Mouse (Mus musculus) hindbrain, embryonic 13.5 days (tissue): ENCODE results near the gene Mob3b. TPM values are rescaled to one million over a fixed set of nuclear protein-coding genes. Genes with fewer than 3 reads are reported as not detected.

Source experiments
- ATAC-seq: fragments of 200-750 bp; cut with Nextera tagmentation; 2 replicates; pipeline ENCODE4 v1.8.0; 2017; ENCODE audit warnings: moderate TSS enrichment; ENCODE audit not compliant: low FRiP score
- H3K27ac ChIP-seq: fragments of 300-500 bp; sonication (generic); 2 replicates; pipeline ENCODE4 v1.5.1; 2015; ENCODE audit warnings: inconsistent platforms, mild to moderate bottlenecking, moderate library complexity
- H3K27me3 ChIP-seq: fragments of 300-500 bp; sonication (generic); 2 replicates; pipeline ENCODE4 v1.6.1; 2015; ENCODE audit warnings: mild to moderate bottlenecking, inconsistent platforms
- H3K36me3 ChIP-seq: fragments of 300-500 bp; sonication (generic); 2 replicates; pipeline ENCODE4 v1.6.1; 2015; ENCODE audit warnings: mild to moderate bottlenecking, inconsistent platforms
- H3K4me1 ChIP-seq: fragments of 300-500 bp; sonication (generic); replicated peaks from 2 replicates; pipeline ENCODE4 v1.6.1; 2015; ENCODE audit warnings: inconsistent platforms
- H3K4me2 ChIP-seq: fragments of 300-500 bp; sonication (generic); 2 replicates; pipeline ENCODE4 v1.6.1; 2015; ENCODE audit warnings: inconsistent platforms, mild to moderate bottlenecking, moderate library complexity
- H3K4me3 ChIP-seq: fragments of 300-500 bp; sonication (generic); 2 replicates; pipeline ENCODE4 v1.5.1; 2015; ENCODE audit warnings: mild to moderate bottlenecking, inconsistent platforms
- H3K9ac ChIP-seq: fragments of 300-500 bp; sonication (generic); 2 replicates; pipeline ENCODE4 v1.6.1; 2015; ENCODE audit warnings: mild to moderate bottlenecking, inconsistent platforms
- H3K9me3 ChIP-seq: fragments of 300-500 bp; sonication (generic); 2 replicates; pipeline ENCODE4 v1.6.1; 2016; ENCODE audit warnings: inconsistent platforms
- WGBS: fragments of 180-500 bp; shearing (Covaris S2); methylation state at CpG from one replicate; pipeline ENCODE4 v1.1.7; 2015; 5-methylcytosine and 5-hydroxymethylcytosine counted together
- polyA plus RNA-seq: library from polyadenylated mRNA; unstranded; fragments of >200 nt; fragmentation: Nextera tagmentation; extraction: Ambion mirVana; gene quantifications from 2 replicates; pipeline ENCODE4 v1.2.1, GENCODE M21; 2015

The Mob3b gene
- polyA plus RNA-seq, 1 experiment from 2014 or later, result 5.0 TPM

DNA sequence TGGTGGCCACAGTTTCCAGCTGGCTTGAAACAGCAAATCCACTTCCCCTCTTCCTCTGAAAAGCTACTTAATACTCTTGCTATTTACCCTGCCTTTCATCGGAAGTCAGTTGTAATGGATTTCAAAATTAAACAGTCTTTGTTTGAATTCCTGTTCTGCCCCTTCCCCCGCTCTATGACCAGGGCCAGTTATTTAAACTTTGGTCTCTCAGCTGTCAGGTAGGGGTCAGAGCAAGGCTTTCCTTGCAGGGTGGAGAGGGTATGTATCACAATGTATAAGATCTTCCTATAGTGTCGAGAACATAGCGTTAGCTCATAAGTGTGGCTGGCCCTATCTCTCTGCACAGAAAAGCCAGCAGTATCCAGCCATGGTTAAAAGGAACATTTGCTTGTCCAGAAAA is 170.6 kb downstream of the Mob3b start:
- WGBS, result 73% methylated on average over 4 of the region's 4 CpGs
- no peak overlapping the region for H3K4me3 ChIP-seq
- no peak overlapping the region for H3K27ac ChIP-seq
- H3K4me2 ChIP-seq, result no peak overlapping the region
- no peak for ATAC-seq
- peaks cover 11% of the 10 kb centered on the region for H3K4me1 ChIP-seq
- no peak overlapping the region for H3K9ac ChIP-seq
- no peaks in the 10 kb centered on the region for H3K36me3 ChIP-seq
- no peaks in the 10 kb centered on the region for H3K27me3 ChIP-seq
- no peaks in the 10 kb centered on the region for H3K9me3 ChIP-seq

DNA sequence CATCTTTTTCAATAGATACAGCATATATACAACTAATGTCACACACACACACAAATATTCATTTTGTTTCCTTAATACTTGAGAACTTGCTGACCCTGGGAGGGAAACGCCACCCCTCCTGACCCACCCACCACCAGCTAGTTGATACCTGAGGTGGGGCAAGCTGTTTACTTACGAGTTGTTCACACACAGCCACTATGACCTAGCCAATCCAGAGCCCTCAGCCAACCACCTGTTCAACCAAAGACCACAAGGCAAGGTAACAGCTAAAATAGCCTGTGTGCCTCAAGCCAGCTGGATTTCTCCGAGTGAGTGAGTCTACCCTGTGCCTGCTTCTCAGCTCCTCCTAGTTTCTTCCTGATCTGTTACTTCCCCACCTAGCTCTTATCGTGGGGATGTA is 172.9 kb downstream of the Mob3b start:
- Histone ChIP-seq H3K36me3 (no peaks in the 10 kb centered on the region), H3K27me3 (no peaks in the 10 kb centered on the region), H3K9me3 (no peaks in the 10 kb centered on the region), H3K4me3 (no peak overlapping the region), H3K9ac (no peak overlapping the region), H3K27ac (no peak overlapping the region), H3K4me2 (no peak overlapping the region), H3K4me1 (peaks cover 18% of the 10 kb centered on the region)
- WGBS, result 96% methylated on average over 4 of the region's 4 CpGs
- no peak for ATAC-seq

DNA sequence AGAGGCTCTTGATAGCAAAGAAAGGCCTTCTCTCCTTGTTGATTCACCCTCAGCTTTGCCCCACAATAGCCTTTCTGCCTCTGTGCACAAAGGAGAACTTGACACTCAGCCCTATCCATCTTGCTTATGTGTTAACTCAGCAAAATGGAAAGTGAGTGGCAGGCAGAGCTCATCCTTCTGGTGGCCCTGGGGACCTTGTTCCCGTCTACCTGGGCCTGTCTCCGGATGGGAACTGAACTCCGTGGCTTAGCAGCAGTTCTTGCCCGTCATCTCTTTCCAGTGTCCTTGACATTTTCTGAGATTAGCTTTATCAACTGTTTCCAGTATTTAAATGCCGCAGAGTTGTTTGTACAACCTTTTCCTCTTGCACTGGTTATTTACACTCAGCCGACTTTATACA is 173.8 kb downstream of the Mob3b start:
- no peak overlapping the region for H3K4me2 ChIP-seq
- 86% methylated on average over 6 of the region's 6 CpGs for WGBS
- ATAC-seq, result no peak
- no peaks in the 10 kb centered on the region for H3K36me3 ChIP-seq
- H3K27me3 ChIP-seq, result no peaks in the 10 kb centered on the region
- no peak overlapping the region for H3K27ac ChIP-seq
- no peaks in the 10 kb centered on the region for H3K9me3 ChIP-seq
- peaks cover 18% of the 10 kb centered on the region for H3K4me1 ChIP-seq
- H3K9ac ChIP-seq, result no peak overlapping the region
- H3K4me3 ChIP-seq, result no peak overlapping the region

DNA sequence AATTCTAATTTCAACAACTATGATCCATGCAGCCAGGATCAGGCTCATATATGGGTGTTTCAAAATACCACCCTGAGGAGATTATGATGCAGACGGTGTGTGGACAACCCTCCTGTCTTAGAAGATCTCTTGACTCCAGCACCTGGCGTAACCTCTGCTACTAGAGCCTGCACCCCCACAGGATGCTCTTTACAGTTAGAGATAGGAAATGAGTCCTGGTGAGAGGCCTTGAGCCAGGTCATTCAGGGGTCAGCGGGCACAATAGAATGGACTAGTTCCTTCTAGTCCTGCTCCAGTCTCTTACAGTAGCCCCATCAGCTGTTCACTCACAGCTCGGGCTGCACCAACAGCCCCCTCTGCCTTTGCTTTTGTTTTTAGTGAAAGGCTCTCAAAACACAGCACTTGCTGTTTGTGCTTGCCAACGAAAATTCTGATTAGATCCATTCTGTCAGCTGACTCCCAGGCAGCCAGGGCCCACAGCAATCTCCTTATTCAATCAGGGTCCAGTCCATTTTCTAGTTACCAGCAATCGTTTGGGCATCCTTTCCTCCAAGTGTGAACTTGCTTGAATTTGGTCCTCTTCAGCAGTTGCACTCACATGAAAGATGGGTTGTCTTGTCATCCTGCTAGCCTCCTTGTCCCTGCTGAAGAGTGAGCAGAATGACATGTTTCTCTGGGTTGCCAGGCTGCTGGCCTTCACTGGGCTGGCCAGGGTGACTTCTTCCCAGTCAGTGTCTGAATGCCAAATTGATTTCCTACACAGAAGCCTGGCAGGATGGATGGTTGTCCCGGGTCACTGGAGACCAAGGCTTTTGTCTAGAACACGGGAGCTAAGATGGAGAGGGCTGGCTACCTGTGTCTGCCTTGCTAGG is 175.7 kb downstream of the Mob3b start:
- ATAC-seq, result peak; percentile 44; the same call in 1 of the 2 replicates
- no peak overlapping the region for H3K4me2 ChIP-seq
- no peaks in the 10 kb centered on the region for H3K36me3 ChIP-seq
- 52% methylated on average over 8 of the region's 8 CpGs for WGBS
- H3K27ac ChIP-seq, result no peak overlapping the region
- peaks cover 18% of the 10 kb centered on the region for H3K4me1 ChIP-seq
- no peak overlapping the region for H3K9ac ChIP-seq
- H3K27me3 ChIP-seq, result no peaks in the 10 kb centered on the region
- no peak overlapping the region for H3K4me3 ChIP-seq
- no peaks in the 10 kb centered on the region for H3K9me3 ChIP-seq

DNA sequence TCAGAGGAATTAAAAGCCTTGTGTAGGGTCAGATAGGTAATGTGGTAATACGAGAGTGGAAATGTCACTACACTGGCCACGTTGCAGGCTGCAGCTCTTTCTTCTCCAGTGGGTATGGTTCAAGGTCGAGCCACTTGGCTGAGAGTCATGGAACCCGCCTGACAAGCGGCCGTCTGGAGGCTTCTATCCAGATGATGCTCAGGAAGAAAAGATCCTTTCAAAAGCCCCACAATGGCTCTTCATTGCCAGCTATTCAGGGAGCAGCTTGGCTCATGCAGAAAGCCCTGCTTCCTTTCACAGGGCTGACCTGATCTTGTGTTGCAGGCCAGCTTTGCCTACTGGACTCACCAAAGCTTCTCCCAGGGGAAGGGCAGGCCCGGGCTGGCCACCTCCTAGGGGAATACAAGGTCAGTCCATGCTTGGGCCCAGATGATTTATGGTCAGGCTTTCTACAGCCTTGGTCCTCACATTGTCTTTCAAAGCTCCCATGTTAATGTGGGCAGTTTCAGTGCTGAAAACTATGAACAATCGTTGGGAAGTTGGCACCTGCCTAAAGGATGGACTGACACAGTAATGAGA is 176.7 kb downstream of the Mob3b start:
- Histone ChIP-seq H3K4me1 (peaks cover 18% of the 10 kb centered on the region), H3K9ac (no peak overlapping the region), H3K4me2 (no peak overlapping the region), H3K36me3 (no peaks in the 10 kb centered on the region), H3K27ac (no peak overlapping the region), H3K9me3 (no peaks in the 10 kb centered on the region), H3K27me3 (no peaks in the 10 kb centered on the region), H3K4me3 (no peak overlapping the region)
- ATAC-seq, result 0 out of 2 replicates have a peak, but pooled peaks have one; percentile 58
- WGBS, result 41% methylated on average over 8 of the region's 8 CpGs

DNA sequence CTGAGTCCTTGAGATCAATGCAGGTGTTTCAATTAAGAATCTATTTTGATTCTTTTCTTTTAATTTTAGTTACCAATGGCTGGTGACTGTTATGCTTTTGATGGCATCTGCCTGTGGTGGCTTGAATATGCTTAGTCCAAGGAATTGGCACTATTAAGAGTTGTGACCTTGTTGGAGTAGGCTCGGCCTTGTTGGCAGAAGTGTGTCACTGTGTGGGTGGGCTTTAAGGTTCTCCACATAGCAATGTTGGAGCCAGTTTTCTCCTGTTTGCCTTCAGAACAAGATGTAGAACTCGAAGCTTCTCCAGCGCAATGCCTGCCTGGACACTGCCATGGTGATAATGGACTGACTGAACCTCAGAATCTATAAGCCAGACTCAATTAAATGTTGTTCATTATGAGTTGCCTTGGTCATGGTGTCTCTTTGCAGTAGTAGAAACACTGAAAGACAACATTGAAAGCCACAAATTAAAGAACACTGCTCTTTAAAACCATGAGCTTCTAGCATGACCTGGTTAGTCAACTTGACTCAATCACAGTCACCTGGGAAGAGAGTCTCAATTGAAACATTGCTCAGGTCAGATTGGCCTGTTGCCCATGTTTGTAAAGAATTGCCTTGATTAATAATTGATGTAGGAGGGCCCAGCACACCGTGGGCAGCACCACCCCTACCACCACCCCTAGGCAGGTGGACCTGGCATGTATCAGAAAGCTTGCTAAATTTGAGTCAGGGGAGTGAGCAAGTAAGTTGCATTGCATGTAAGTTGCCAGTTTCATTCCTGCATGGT is 180.2 kb downstream of the Mob3b start:
- Histone ChIP-seq H3K4me3 (no peak overlapping the region), H3K9ac (no peak overlapping the region), H3K27ac (no peak overlapping the region), H3K27me3 (no peaks in the 10 kb centered on the region), H3K9me3 (no peaks in the 10 kb centered on the region), H3K4me2 (no peak overlapping the region), H3K4me1 (peaks cover 18% of the 10 kb centered on the region), H3K36me3 (no peaks in the 10 kb centered on the region)
- 92% methylated on average over 4 of the region's 4 CpGs for WGBS
- ATAC-seq, result no peak

DNA sequence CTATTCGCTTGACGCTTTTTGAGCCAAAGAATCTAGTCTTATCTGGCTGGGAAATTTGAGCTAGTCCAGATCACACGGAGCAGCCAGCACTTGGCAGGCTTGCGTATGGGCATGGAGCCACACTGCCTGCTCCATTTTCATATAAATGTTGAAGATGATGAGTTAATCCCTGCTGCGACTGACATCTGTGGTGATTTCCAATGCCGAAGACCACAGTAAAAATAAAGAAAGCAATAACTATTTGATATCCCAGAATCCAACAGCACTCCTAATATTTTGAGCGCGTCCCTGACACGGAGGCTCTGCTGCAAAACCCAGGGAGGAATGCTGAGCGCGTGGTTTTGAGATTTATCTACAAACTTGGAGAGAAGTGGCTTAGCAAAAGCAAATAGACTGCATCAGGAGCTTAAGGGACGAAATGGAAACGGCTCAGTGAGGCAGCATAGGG is 180.9 kb downstream of the Mob3b start:
- Histone ChIP-seq H3K4me3 (no peak overlapping the region), H3K4me2 (no peak overlapping the region), H3K36me3 (no peaks in the 10 kb centered on the region), H3K27me3 (no peaks in the 10 kb centered on the region), H3K9ac (no peak overlapping the region), H3K9me3 (no peaks in the 10 kb centered on the region), H3K27ac (no peak overlapping the region), H3K4me1 (peaks cover 11% of the 10 kb centered on the region)
- no peak for ATAC-seq
- 90% methylated on average over 13 of the region's 13 CpGs for WGBS

DNA sequence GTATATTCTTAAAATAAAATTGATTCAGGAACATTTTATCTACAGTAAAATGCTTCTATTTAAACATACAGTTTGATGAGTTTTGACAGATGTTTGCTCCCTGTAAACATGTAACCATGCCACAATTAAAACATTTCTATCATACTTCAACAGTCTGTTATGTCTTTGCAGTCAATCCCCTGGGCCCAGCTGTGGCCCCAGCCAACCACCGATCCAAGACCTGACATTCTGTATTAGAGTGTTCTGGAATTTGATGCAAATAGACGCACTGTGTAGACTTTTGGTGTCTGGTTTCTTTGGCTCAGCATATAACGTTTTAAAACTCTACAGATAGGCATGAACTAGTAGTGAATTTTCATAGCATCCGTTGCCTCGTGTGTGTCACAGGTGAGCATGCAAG is 182.5 kb downstream of the Mob3b start:
- WGBS, result 88% methylated on average over 5 of the region's 5 CpGs
- Histone ChIP-seq H3K4me1 (no peaks in the 10 kb centered on the region), H3K9me3 (no peaks in the 10 kb centered on the region), H3K4me3 (no peak overlapping the region), H3K27ac (no peak overlapping the region), H3K9ac (no peak overlapping the region), H3K4me2 (no peak overlapping the region), H3K36me3 (no peaks in the 10 kb centered on the region), H3K27me3 (no peaks in the 10 kb centered on the region)
- ATAC-seq, result no peak

DNA sequence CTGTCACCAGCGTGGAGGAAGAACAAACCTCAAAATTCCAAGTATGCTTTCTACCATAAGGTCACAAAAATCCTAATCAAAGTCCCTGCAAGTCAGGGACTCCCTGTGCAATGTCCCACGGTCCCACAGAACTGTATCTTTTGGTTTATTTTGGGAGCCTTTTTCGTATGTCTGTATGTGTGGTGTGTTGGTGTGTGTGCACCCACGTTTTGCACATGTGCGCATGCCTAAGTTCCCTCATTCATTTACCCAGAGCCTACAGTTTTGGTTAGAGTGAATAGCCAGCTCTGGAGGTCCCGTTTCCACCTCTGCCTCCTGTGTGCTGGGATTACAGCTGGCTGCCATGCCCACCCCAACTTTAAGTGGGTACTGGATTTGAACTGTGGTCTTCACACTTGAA is 189.7 kb downstream of the Mob3b start:
- H3K27ac ChIP-seq, result no peak overlapping the region
- no peak overlapping the region for H3K4me2 ChIP-seq
- H3K36me3 ChIP-seq, result no peaks in the 10 kb centered on the region
- peaks cover 6% of the 10 kb centered on the region; the same call in 1 of the 2 replicates for H3K4me1 ChIP-seq
- 86% methylated on average over 6 of the region's 6 CpGs for WGBS
- no peak overlapping the region for H3K4me3 ChIP-seq
- no peaks in the 10 kb centered on the region for H3K27me3 ChIP-seq
- H3K9me3 ChIP-seq, result no peaks in the 10 kb centered on the region
- ATAC-seq, result no peak
- H3K9ac ChIP-seq, result no peak overlapping the region

DNA sequence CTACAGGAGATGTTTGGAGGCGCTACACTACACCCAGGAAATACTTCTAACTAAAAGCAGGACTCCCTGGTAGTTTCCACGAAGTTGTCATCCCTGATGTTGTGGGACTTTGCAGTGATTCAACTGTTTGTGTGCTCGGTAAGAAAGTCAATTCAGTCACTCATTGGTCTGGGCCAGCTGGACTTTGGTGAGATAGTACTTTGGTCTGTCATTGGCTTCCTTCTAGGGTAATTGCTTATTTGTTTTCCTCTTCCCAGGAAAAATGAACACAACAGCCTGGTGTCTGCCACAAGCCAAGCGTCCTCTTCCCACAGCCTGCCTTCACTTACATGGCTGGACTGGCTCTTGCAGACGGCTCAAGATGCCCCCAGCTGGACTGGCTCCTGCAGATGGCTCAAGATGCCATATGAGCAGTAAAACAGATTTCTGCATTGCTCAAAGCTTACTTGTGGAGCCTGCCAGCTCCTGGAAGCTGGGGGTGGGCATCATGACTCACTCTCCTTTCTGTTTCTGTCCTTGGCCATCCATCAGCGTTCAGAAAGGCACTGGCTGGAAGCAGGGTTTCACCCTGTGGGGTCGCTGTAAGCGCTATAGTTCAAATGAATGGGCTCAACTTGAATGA is 190.8 kb downstream of the Mob3b start:
- no peak for ATAC-seq
- H3K27ac ChIP-seq, result no peak overlapping the region

DNA sequence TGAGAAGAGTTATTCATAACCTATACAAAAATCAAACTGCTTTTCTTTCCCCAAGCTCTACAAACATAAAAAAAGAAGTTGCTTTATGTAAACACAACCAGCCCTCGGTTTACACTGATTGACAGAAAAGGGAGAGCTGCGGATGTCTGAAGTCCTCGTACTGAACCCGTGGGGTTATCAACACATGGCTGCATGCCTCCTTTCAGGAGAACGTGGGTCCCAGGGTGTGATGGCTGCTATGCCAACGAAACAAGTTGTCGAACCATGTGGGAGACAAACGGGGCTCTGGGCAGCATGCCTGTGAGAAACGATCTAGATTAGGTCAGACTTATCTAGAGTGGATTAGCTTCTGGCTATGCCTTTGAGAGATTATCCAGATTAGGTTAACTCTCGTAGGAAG is 192.4 kb downstream of the Mob3b start:
- H3K4me1 ChIP-seq, result peaks cover 6% of the 10 kb centered on the region; the same call in 1 of the 2 replicates
- no peak overlapping the region for H3K4me3 ChIP-seq
- no peak for ATAC-seq
- no peak overlapping the region for H3K27ac ChIP-seq
- no peak overlapping the region for H3K4me2 ChIP-seq
- H3K9ac ChIP-seq, result no peak overlapping the region
- no peaks in the 10 kb centered on the region for H3K27me3 ChIP-seq
- H3K9me3 ChIP-seq, result no peaks in the 10 kb centered on the region
- 62% methylated on average over 10 of the region's 10 CpGs for WGBS
- no peaks in the 10 kb centered on the region for H3K36me3 ChIP-seq

More for the DNA sequence above, 190.8 kb downstream of the Mob3b start:
- Histone ChIP-seq H3K4me1 (peaks cover 6% of the 10 kb centered on the region; the same call in 1 of the 2 replicates), H3K9ac (no peak overlapping the region), H3K36me3 (no peaks in the 10 kb centered on the region), H3K9me3 (no peaks in the 10 kb centered on the region), H3K27me3 (no peaks in the 10 kb centered on the region), H3K4me3 (no peak overlapping the region), H3K4me2 (no peak overlapping the region)
- 54% methylated on average over 8 of the region's 8 CpGs for WGBS

DNA sequence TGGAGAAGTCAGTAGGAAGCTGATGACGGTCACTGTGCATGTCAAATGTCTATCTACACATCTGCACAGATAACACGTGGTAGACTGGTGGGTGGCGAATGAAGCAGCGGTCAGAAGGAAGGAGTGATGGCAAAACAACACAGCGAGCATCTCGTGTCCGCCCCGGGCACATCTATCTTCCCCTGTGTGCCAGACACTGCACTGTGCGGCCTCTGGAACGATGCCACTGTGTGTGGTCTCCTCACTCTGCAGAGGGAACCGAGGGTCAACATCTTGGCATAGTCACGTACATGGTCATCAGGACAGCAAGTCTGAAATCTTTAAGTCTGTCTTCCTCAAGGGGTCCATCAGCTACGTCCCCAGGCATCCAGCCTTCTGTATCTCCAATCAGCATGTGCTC is 193.3 kb downstream of the Mob3b start:
- H3K27ac ChIP-seq, result no peak overlapping the region
- no peak overlapping the region for H3K4me3 ChIP-seq
- no peak overlapping the region for H3K4me2 ChIP-seq
- peaks cover 6% of the 10 kb centered on the region; the same call in 1 of the 2 replicates for H3K4me1 ChIP-seq
- no peaks in the 10 kb centered on the region for H3K9me3 ChIP-seq
- ATAC-seq, result no peak
- no peak overlapping the region for H3K9ac ChIP-seq
- no peaks in the 10 kb centered on the region for H3K27me3 ChIP-seq
- WGBS, result 80% methylated on average over 13 of the region's 13 CpGs
- H3K36me3 ChIP-seq, result no peaks in the 10 kb centered on the region
